Mouse (Mus musculus): ENCODE data around the gene Nell2. TPM values are rescaled to one million over a fixed set of nuclear protein-coding genes. Genes with fewer than 3 reads are reported as not detected.

Gene Nell2
- polyA plus RNA-seq, 1 experiment: 0.04 TPM

DNA sequence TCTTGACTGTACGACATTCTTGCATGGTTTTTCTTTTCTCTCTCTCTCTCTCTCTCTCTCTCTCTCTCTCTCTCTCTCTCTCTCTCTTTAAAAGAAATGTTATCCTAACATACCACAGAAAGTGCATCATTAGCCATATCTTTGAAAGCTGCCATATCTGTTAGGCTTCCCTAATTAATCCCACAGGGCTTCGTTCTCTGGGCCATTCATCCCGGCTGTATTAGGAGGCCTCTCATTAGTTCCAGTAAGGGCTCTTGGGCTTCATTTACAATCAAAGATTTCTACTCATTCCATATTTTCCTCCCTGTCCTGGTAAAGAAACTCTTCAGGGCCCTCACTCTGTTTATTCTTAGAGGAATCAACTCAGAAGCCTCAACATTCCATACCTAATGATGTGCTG, 161.9 kb downstream of the Nell2 start:
- TF ChIP-seq MAX (IDR thresholded peaks at IDR 0.05; ENCODE audit: low read depth): no peak
- no peak for TF ChIP-seq POLR2AphosphoS2 (IDR thresholded peaks at IDR 0.05; ENCODE audit: insufficient read length, low read depth)
- no peak for TF ChIP-seq MYOD1 (IDR thresholded peaks at IDR 0.05; ENCODE audit: control insufficient read depth in 1 of 3, insufficient read length in 2 of 3, low read depth in 2 of 3)
- no peak for TF ChIP-seq CEBPB (IDR thresholded peaks at IDR 0.05; ENCODE audit: insufficient read depth, poor library complexity, severe bottlenecking)
- TF ChIP-seq TCF12 (IDR thresholded peaks at IDR 0.05; ENCODE audit: insufficient read depth, poor library complexity, severe bottlenecking): no peak
- TF ChIP-seq REST (IDR thresholded peaks at IDR 0.05; ENCODE audit: insufficient read depth, insufficient read length): no peak
- TF ChIP-seq MYOG (IDR thresholded peaks at IDR 0.05; ENCODE audit: control insufficient read depth in 1 of 3, insufficient read depth in 1 of 3, insufficient read length in 2 of 3, low read depth in 2 of 3): no peak
- no peak for TF ChIP-seq POLR2A (IDR thresholded peaks at IDR 0.05; ENCODE audit: insufficient read length, low read depth)
- TF ChIP-seq USF1 (IDR thresholded peaks at IDR 0.05; ENCODE audit: low read depth): no peak
- TF ChIP-seq E2F4 (IDR thresholded peaks at IDR 0.05; ENCODE audit: insufficient read depth): no peak

DNA sequence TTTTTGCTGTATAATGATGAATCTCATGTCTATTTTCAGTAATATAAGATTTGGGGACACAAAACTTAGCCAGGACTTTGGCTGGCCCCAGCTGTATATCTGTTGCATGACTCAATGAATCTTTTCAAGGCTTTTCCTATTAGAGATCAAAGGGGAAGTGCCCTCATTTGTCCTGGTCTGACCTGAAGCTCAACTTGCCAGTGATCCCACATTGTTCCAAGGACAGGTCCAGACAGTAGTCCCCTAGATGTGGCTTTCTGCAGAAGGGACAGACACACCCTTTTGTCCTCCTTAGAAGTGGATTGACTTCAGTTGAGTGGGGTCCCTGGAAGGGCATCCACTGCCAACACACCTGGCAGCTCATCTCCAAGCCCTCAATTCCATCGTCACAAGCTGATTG, 173.6 kb downstream of the Nell2 start:
- Histone ChIP-seq H3K4me3 (no peak overlapping the region), H3ac (ENCODE audit: control insufficient read depth, insufficient read length) (no peak overlapping the region), H3K4me2 (ENCODE audit: low read depth) (no peak overlapping the region), H3K36me3 (ENCODE audit: control insufficient read depth, insufficient read depth) (no peaks in the 10 kb centered on the region), H3K79me2 (ENCODE audit: control insufficient read depth, insufficient read depth) (no peaks in the 10 kb centered on the region), H3K27me3 (ENCODE audit: control insufficient read depth, insufficient read depth, insufficient read length) (no peaks in the 10 kb centered on the region)
- no peak for TF ChIP-seq CEBPB (IDR thresholded peaks at IDR 0.05; ENCODE audit: insufficient read depth, poor library complexity, severe bottlenecking)
- TF ChIP-seq MYOD1 (IDR thresholded peaks at IDR 0.05; ENCODE audit: control insufficient read depth in 1 of 3, insufficient read length in 2 of 3, low read depth in 2 of 3): no peak
- no peak for TF ChIP-seq MYOG (IDR thresholded peaks at IDR 0.05; ENCODE audit: control insufficient read depth in 1 of 3, insufficient read depth in 1 of 3, insufficient read length in 2 of 3, low read depth in 2 of 3)
- no peak for TF ChIP-seq POLR2A (IDR thresholded peaks at IDR 0.05; ENCODE audit: insufficient read length, low read depth)
- TF ChIP-seq TCF12 (IDR thresholded peaks at IDR 0.05; ENCODE audit: insufficient read depth, poor library complexity, severe bottlenecking): no peak
- no peak for TF ChIP-seq SRF (IDR thresholded peaks at IDR 0.05; ENCODE audit: control insufficient read depth, insufficient read length, low read depth)

More for the DNA sequence above, 161.9 kb downstream of the Nell2 start:
- Histone ChIP-seq H3K79me2 (ENCODE audit: control insufficient read depth, insufficient read depth) (no peaks in the 10 kb centered on the region), H3K27me3 (ENCODE audit: control insufficient read depth, insufficient read depth, insufficient read length) (no peaks in the 10 kb centered on the region), H3K36me3 (ENCODE audit: control insufficient read depth, insufficient read depth) (no peaks in the 10 kb centered on the region), H3ac (ENCODE audit: control insufficient read depth, insufficient read length) (no peak overlapping the region), H3K4me2 (ENCODE audit: low read depth) (no peak overlapping the region), H3K4me3 (no peak overlapping the region)

GRCm38 (mm10) chr15:95334323-95335296, 193.7 kb downstream of the Nell2 start:
- Histone ChIP-seq H3K4me3 (no peak overlapping the region), H3K36me3 (ENCODE audit: control insufficient read depth, insufficient read depth) (no peaks in the 10 kb centered on the region)

DNA sequence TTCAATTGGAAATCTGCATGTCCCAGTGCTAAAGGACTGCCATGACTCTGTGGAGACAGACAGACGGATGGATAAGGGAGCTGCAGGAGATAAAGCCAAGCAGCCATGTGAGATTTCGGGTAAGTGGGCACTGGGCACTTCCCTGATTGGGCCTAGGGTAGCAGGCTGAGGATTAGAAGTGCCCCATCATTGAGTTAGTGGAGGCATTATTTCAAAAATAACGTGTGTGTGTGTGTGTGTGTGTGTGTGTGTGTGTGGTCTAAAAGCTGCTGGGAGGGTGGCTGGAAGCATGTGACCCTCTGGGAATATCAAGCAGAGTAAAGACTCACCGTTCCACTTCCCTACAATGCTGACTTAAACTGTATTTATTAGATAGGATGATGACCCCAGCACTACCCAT, 195.1 kb downstream of the Nell2 start:
- Histone ChIP-seq H3K4me3 (no peak overlapping the region), H3K4me2 (ENCODE audit: low read depth) (no peak overlapping the region), H3K79me2 (ENCODE audit: control insufficient read depth, insufficient read depth) (no peaks in the 10 kb centered on the region), H3ac (ENCODE audit: control insufficient read depth, insufficient read length) (no peak overlapping the region), H3K36me3 (ENCODE audit: control insufficient read depth, insufficient read depth) (no peaks in the 10 kb centered on the region), H3K27me3 (ENCODE audit: control insufficient read depth, insufficient read depth, insufficient read length) (no peaks in the 10 kb centered on the region)
- no peak for TF ChIP-seq MAX (IDR thresholded peaks at IDR 0.05; ENCODE audit: low read depth)
- no peak for TF ChIP-seq MYOD1 (IDR thresholded peaks at IDR 0.05; ENCODE audit: control insufficient read depth in 1 of 3, insufficient read length in 2 of 3, low read depth in 2 of 3)
- TF ChIP-seq E2F4 (IDR thresholded peaks at IDR 0.05; ENCODE audit: insufficient read depth): no peak
- TF ChIP-seq TCF3 (IDR thresholded peaks at IDR 0.05; ENCODE audit: insufficient read length, low read depth): no peak
- no peak for TF ChIP-seq CEBPB (IDR thresholded peaks at IDR 0.05; ENCODE audit: insufficient read depth, poor library complexity, severe bottlenecking)
- TF ChIP-seq POLR2AphosphoS2 (IDR thresholded peaks at IDR 0.05; ENCODE audit: insufficient read length, low read depth): no peak
- no peak for TF ChIP-seq SRF (IDR thresholded peaks at IDR 0.05; ENCODE audit: control insufficient read depth, insufficient read length, low read depth)
- TF ChIP-seq REST (IDR thresholded peaks at IDR 0.05; ENCODE audit: insufficient read depth, insufficient read length): no peak
- TF ChIP-seq USF1 (IDR thresholded peaks at IDR 0.05; ENCODE audit: low read depth): no peak
- no peak for TF ChIP-seq POLR2A (IDR thresholded peaks at IDR 0.05; ENCODE audit: insufficient read length, low read depth)
- no peak for TF ChIP-seq MYOG (IDR thresholded peaks at IDR 0.05; ENCODE audit: control insufficient read depth in 1 of 3, insufficient read depth in 1 of 3, insufficient read length in 2 of 3, low read depth in 2 of 3)
- TF ChIP-seq TCF12 (IDR thresholded peaks at IDR 0.05; ENCODE audit: insufficient read depth, poor library complexity, severe bottlenecking): no peak

More at GRCm38 (mm10) chr15:95334323-95335296, 193.7 kb downstream of the Nell2 start:
- H3K27me3 ChIP-seq (ENCODE audit: control insufficient read depth, insufficient read depth, insufficient read length): no peaks in the 10 kb centered on the region
- H3K4me2 ChIP-seq (ENCODE audit: low read depth): no peak overlapping the region
- H3ac ChIP-seq (ENCODE audit: control insufficient read depth, insufficient read length): no peak overlapping the region
- TF ChIP-seq MYOG (IDR thresholded peaks at IDR 0.05; ENCODE audit: control insufficient read depth in 1 of 3, insufficient read depth in 1 of 3, insufficient read length in 2 of 3, low read depth in 2 of 3) (no peak), SRF (IDR thresholded peaks at IDR 0.05; ENCODE audit: control insufficient read depth, insufficient read length, low read depth) (no peak), MYOD1 (IDR thresholded peaks at IDR 0.05; ENCODE audit: control insufficient read depth in 1 of 3, insufficient read length in 2 of 3, low read depth in 2 of 3) (no peak), USF1 (IDR thresholded peaks at IDR 0.05; ENCODE audit: low read depth) (no peak), POLR2A (IDR thresholded peaks at IDR 0.05; ENCODE audit: insufficient read length, low read depth) (no peak), MAX (IDR thresholded peaks at IDR 0.05; ENCODE audit: low read depth) (no peak)
- no peaks in the 10 kb centered on the region for H3K79me2 ChIP-seq (ENCODE audit: control insufficient read depth, insufficient read depth)
